Mouse (Mus musculus): ENCODE measurements around the gene Ears2.
"Not testable (repeated sequence)": the region's sequence is repeated elsewhere in the genome, so short reads cannot be mapped to it uniquely, and the experiment has no call there.

GRCm38 (mm10) chr7:122101014-122101746 lies 34.1 kb upstream of the Ears2 start:
- TF ChIP-seq CTCF (IDR thresholded peaks at IDR 0.05; ENCODE audit: borderline replicate concordance, extremely low read depth, insufficient read depth, insufficient read length); POLR2A (IDR thresholded peaks at IDR 0.05; ENCODE audit: borderline replicate concordance, extremely low read depth, insufficient read depth, insufficient read length, poor library complexity, severe bottlenecking): not testable (repeated sequence)

Data from brain, embryonic 14.5 days (tissue).